Mouse (Mus musculus) liver, embryonic 16.5 days (tissue): ENCODE measurements around the gene Slc22a20. TPM values are rescaled to one million over a fixed set of nuclear protein-coding genes. Genes with fewer than 3 reads are reported as not detected.

ENCODE experiments used
- ATAC-seq: fragments of 200-750 bp; cut with Nextera tagmentation; 2 replicates; pipeline ENCODE4 v1.8.0; 2017; ENCODE audit warnings: low read depth, mild to moderate bottlenecking, moderate number of reproducible peaks, moderate library complexity
- H3K27ac ChIP-seq: fragments of 300-500 bp; sonication (generic); 2 replicates; pipeline ENCODE4 v1.5.1; 2014; ENCODE audit warnings: mild to moderate bottlenecking, low read length
- H3K27me3 ChIP-seq: fragments of 300-500 bp; sonication (generic); 2 replicates; pipeline ENCODE4 v1.6.1; 2014; ENCODE audit warnings: low read depth, low read length, mixed read lengths; ENCODE audit not compliant: control insufficient read depth, insufficient read depth
- H3K36me3 ChIP-seq: fragments of 300-500 bp; sonication (generic); 2 replicates; pipeline ENCODE4 v1.6.1; 2014; ENCODE audit warnings: mild to moderate bottlenecking; ENCODE audit not compliant: control insufficient read depth, insufficient read depth
- H3K4me1 ChIP-seq: fragments of 300-500 bp; sonication (generic); 2 replicates; pipeline ENCODE4 v1.6.1; 2014; ENCODE audit warnings: low read depth, low read length, mixed read lengths; ENCODE audit not compliant: control insufficient read depth
- H3K4me2 ChIP-seq: fragments of 300-500 bp; sonication (generic); 2 replicates; pipeline ENCODE4 v1.6.1; 2014; ENCODE audit warnings: low read depth, low read length, mixed read lengths
- H3K4me3 ChIP-seq: fragments of 300-500 bp; sonication (generic); 2 replicates; pipeline ENCODE4 v1.5.1; 2014; ENCODE audit warnings: low read depth, mild to moderate bottlenecking, low read length
- H3K9ac ChIP-seq: fragments of 300-500 bp; sonication (generic); 2 replicates; pipeline ENCODE4 v1.6.1; 2014; ENCODE audit warnings: low read depth, low read length
- H3K9me3 ChIP-seq: fragments of 300-500 bp; sonication (generic); replicated peaks from 2 replicates; pipeline ENCODE4 v1.6.1; 2016; ENCODE audit warnings: low read length; ENCODE audit not compliant: control insufficient read depth
- WGBS: fragments of 180-500 bp; shearing (Covaris S2); extraction: QIAGEN DNeasy Blood & Tissue Kit; methylation state at CpG from one replicate; pipeline ENCODE4 v1.1.7; 2014; ENCODE audit not compliant: insufficient replicate concordance; 5-methylcytosine and 5-hydroxymethylcytosine counted together
- polyA plus RNA-seq: library from polyadenylated mRNA; unstranded; fragments of >200 nt; fragmentation: Nextera tagmentation; extraction: Ambion mirVana; gene quantifications from 2 replicates; pipeline ENCODE4 v1.2.1, GENCODE M21; 2015

The Slc22a20 gene
- polyA plus RNA-seq, 1 experiment from 2014 or later: 0.06 TPM

- H3K9ac ChIP-seq: peak overlapping the region; percentile 83
- no peak for ATAC-seq
- peak overlapping the region; percentile 96 for H3K4me2 ChIP-seq
- peaks cover 50% of the 10 kb centered on the region for H3K4me1 ChIP-seq
- peak overlapping the region; percentile 74 for H3K4me3 ChIP-seq
- 65% methylated on average over 7 of the region's 7 CpGs for WGBS
- H3K9me3 ChIP-seq: no peaks in the 10 kb centered on the region
- H3K27ac ChIP-seq: peak overlapping the region; percentile 95; the same call in 1 of the 2 replicates
- H3K36me3 ChIP-seq: peaks cover 4% of the 10 kb centered on the region; the same call in 1 of the 2 replicates
- H3K27me3 ChIP-seq: no peaks in the 10 kb centered on the region
Observed at GRCm38 (mm10) chr19:6016532-6016931, 30.6 kb upstream of the Slc22a20 start.

GRCm38 (mm10) chr19:6015511-6016315 lies 29.8 kb upstream of the Slc22a20 start, which contains the start of gene Capn1:
Gene Capn1, minus strand, starts transcription at chr19:6015897.
- Histone ChIP-seq H3K36me3 (peaks cover 11% of the 10 kb centered on the region), H3K4me1 (peaks cover 50% of the 10 kb centered on the region), H3K9ac (peak within 1 kb of the TSS; percentile 83), H3K4me3 (peak within 1 kb of the TSS; percentile 74), H3K9me3 (no peaks in the 10 kb centered on the region), H3K27me3 (no peaks in the 10 kb centered on the region), H3K27ac (peak within 1 kb of the TSS; percentile 95), H3K4me2 (peak within 1 kb of the TSS; percentile 96)
- peak; percentile 55 for ATAC-seq
- 4% methylated on average over 40 of the region's 40 CpGs for WGBS

GRCm38 (mm10) chr19:6014991-6015510 lies 29.1 kb upstream of the Slc22a20 start:
- ATAC-seq: peak; percentile 95
- Histone ChIP-seq H3K4me1 (peaks cover 50% of the 10 kb centered on the region), H3K27me3 (no peaks in the 10 kb centered on the region), H3K4me2 (peak overlapping the region; percentile 96), H3K27ac (peak overlapping the region; percentile 95), H3K9ac (peak overlapping the region; percentile 83), H3K9me3 (no peaks in the 10 kb centered on the region), H3K4me3 (peak overlapping the region; percentile 74), H3K36me3 (peaks cover 18% of the 10 kb centered on the region)
- under 1% methylated on average over 16 of the region's 18 CpGs for WGBS

GRCm38 (mm10) chr19:6013691-6014090 lies 27.7 kb upstream of the Slc22a20 start:
- H3K9me3 ChIP-seq: no peaks in the 10 kb centered on the region
- peak overlapping the region; percentile 96 for H3K4me2 ChIP-seq
- H3K36me3 ChIP-seq: peaks cover 26% of the 10 kb centered on the region
- H3K27me3 ChIP-seq: no peaks in the 10 kb centered on the region
- ATAC-seq: no peak
- H3K4me1 ChIP-seq: peaks cover 46% of the 10 kb centered on the region
- 78% methylated on average over 10 of the region's 10 CpGs for WGBS
- peak overlapping the region; percentile 42; the same call in 1 of the 2 replicates for H3K27ac ChIP-seq
- peak overlapping the region; percentile 83 for H3K9ac ChIP-seq
- peak overlapping the region; percentile 74 for H3K4me3 ChIP-seq

GRCm38 (mm10) chr19:6009137-6009536 lies 23.2 kb upstream of the Slc22a20 start:
- peaks cover 47% of the 10 kb centered on the region for H3K36me3 ChIP-seq
- no peak overlapping the region for H3K9ac ChIP-seq
- H3K9me3 ChIP-seq: no peaks in the 10 kb centered on the region
- H3K4me1 ChIP-seq: peaks cover 12% of the 10 kb centered on the region
- no peak overlapping the region for H3K4me2 ChIP-seq
- no peaks in the 10 kb centered on the region for H3K27me3 ChIP-seq
- no peak overlapping the region for H3K27ac ChIP-seq
- no peak for ATAC-seq
- WGBS: 91% methylated on average over 8 of the region's 8 CpGs
- H3K4me3 ChIP-seq: no peak overlapping the region

- 90% methylated on average over 13 of the region's 13 CpGs for WGBS
- Histone ChIP-seq H3K9me3 (no peaks in the 10 kb centered on the region), H3K9ac (no peak overlapping the region), H3K27me3 (no peaks in the 10 kb centered on the region), H3K4me3 (no peak overlapping the region), H3K4me1 (no peaks in the 10 kb centered on the region), H3K27ac (no peak overlapping the region), H3K4me2 (no peak overlapping the region), H3K36me3 (peaks cover 50% of the 10 kb centered on the region)
- no peak for ATAC-seq
Observed at GRCm38 (mm10) chr19:6007013-6007412, 21.1 kb upstream of the Slc22a20 start.

- H3K4me2 ChIP-seq: no peak overlapping the region
- no peaks in the 10 kb centered on the region for H3K4me1 ChIP-seq
- WGBS: 79% methylated on average over 11 of the region's 11 CpGs
- no peak overlapping the region for H3K4me3 ChIP-seq
- H3K27ac ChIP-seq: no peak overlapping the region
- no peak overlapping the region for H3K9ac ChIP-seq
- peaks cover 43% of the 10 kb centered on the region for H3K36me3 ChIP-seq
- H3K9me3 ChIP-seq: no peaks in the 10 kb centered on the region
- ATAC-seq: no peak
- no peaks in the 10 kb centered on the region for H3K27me3 ChIP-seq
Observed at GRCm38 (mm10) chr19:6005541-6005940, 19.6 kb upstream of the Slc22a20 start.

GRCm38 (mm10) chr19:5999969-6000368 lies 14.0 kb upstream of the Slc22a20 start:
- no peaks in the 10 kb centered on the region; the same call in 1 of the 2 replicates for H3K4me1 ChIP-seq
- H3K27ac ChIP-seq: no peak overlapping the region
- H3K9ac ChIP-seq: no peak overlapping the region
- 77% methylated on average over 5 of the region's 5 CpGs for WGBS
- no peak overlapping the region for H3K4me3 ChIP-seq
- no peak for ATAC-seq
- H3K36me3 ChIP-seq: peaks cover 23% of the 10 kb centered on the region
- no peaks in the 10 kb centered on the region for H3K9me3 ChIP-seq
- H3K4me2 ChIP-seq: no peak overlapping the region
- no peaks in the 10 kb centered on the region for H3K27me3 ChIP-seq

GRCm38 (mm10) chr19:5998180-5998579 lies 12.2 kb upstream of the Slc22a20 start:
- 89% methylated on average over 3 of the region's 3 CpGs for WGBS
- no peak overlapping the region for H3K27ac ChIP-seq
- no peaks in the 10 kb centered on the region; the same call in 1 of the 2 replicates for H3K4me1 ChIP-seq
- no peak overlapping the region for H3K4me2 ChIP-seq
- H3K36me3 ChIP-seq: peaks cover 31% of the 10 kb centered on the region
- H3K9me3 ChIP-seq: no peaks in the 10 kb centered on the region
- no peak overlapping the region for H3K9ac ChIP-seq
- no peak overlapping the region for H3K4me3 ChIP-seq
- H3K27me3 ChIP-seq: no peaks in the 10 kb centered on the region
- ATAC-seq: no peak
